Mouse (Mus musculus): ENCODE measurements around the gene Skap1. TPM values are rescaled to one million over a fixed set of nuclear protein-coding genes. Genes with fewer than 3 reads are reported as not detected.
"Not testable (repeated sequence)": the region's sequence is repeated elsewhere in the genome, so short reads cannot be mapped to it uniquely, and the experiment has no call there.

Skap1 gene
- polyA plus RNA-seq, 1 experiment = not detected

DNA sequence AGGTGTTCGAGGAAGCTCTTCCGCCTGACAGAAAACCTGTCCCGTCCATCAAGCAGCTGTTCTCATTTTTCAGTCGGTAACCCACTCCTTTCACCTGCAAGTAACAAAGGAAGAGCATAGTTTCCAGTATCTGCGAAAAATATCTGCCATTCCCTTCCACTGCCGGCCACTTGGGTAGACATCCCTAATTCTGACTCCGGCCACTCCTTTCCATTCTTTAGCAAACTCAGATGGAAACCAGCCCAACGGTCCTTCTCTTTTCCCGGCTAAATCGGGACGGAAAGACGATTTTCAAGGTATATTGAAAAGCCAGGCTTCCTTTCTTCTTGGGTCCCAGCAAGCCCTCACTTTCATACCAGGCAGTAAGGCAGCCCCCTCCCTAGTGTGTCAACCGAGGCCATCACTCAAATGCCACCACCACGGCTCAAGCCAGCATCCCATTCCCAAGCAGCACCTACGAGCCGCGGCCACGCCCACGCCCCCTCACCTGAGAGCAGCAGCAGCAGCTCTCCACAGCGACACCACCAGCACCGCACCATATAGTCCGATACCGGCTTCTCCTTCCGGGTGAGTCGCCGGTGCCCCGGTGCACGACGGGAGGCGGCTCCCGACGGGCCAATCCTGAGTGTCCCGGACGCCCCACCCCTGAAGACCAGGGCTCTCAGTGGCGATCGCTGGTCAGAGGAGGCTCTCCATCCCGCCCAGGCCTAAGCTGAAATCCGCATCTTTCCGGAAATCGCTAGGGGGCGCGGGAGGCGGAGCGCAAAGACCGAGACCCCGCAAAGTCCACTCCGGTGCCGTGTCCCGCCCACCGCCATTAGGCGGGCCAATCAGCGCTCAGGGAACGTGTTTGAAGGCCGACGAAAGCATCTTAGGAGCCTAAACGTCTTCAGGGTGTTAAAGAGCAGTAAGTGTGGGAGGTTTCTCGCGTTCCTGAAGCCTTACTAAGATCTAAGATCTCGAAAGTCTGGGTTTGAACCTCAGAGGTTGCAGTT is 312.9 kb downstream of the Skap1 start, which contains the start of gene Snx11:
Gene Snx11 (minus strand): TSS at position 592 of the 995 bp plus-strand sequence.
- peak; percentile 60; the same call in 1 of the 2 replicates for TF ChIP-seq FLI1 (IDR thresholded peaks at IDR 0.05; ENCODE audit: low read length)
- TF ChIP-seq GATA1 (IDR thresholded peaks at IDR 0.05; ENCODE audit: borderline replicate concordance, low read length) = no peak
- peak within 1 kb of the TSS; percentile 98 for H3K4me3 ChIP-seq (replicated peaks)
- H3K9me3 ChIP-seq = no peaks in the 10 kb centered on the region
- peaks cover 26% of the 10 kb centered on the region for H3K4me1 ChIP-seq
- H3K27me3 ChIP-seq (replicated peaks) = no peaks in the 10 kb centered on the region
- H3K36me3 ChIP-seq (replicated peaks; ENCODE audit: low read length) = peaks cover 32% of the 10 kb centered on the region

DNA sequence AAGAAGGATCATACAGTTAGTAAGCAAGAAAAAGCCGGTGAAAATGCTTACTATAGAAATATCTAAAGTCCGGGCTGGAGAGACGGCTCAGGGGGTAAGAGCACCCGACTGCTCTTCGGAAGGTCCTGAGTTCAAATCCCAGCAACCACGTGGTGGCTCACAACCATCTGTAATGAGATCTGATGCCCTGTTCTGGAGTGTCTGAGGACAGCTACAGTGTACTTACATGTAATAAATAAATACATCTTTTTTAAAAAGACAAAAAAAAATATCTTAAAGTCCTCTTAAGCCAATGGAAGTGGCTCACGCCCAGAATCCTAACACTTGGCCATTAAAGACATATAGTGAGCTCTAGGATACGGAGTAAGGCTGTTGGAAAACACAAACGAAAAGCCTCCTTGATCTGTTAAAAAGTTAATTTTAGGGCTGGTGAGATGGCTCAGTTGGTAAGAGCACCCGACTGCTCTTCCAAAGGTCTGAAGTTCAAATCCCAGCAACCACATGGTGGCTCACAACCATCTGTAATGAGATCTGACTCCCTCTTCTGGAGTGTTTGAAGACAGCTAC is 313.8 kb downstream of the Skap1 start:
- peaks cover 23% of the 10 kb centered on the region for H3K36me3 ChIP-seq (replicated peaks; ENCODE audit: low read length)
- peaks cover 26% of the 10 kb centered on the region for H3K4me1 ChIP-seq
- H3K9me3 ChIP-seq; H3K27me3 ChIP-seq (replicated peaks): not testable (repeated sequence)
- H3K4me3 ChIP-seq (replicated peaks) = peak overlapping the region; percentile 98

DNA sequence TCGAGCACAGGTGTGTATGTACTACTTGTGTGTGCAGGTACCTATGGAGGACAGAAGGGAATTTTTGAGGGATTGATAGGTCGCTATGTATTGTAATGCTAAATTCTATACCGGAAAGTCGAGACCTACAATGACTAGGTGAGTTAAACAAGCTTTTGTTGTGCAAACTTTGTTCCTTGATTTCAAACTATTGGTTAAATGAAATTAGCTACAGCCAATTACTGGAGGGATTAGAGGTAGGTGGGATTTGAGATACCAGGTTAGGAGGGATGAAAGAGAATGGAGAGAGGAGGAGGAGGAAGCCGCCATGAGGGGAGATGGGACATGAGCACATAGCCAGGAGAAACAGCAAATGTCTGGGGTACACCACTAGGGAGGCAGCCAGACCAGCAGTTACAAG is 315.9 kb downstream of the Skap1 start:
- H3K4me1 ChIP-seq = peaks cover 27% of the 10 kb centered on the region
- TF ChIP-seq GATA1 (IDR thresholded peaks at IDR 0.05; ENCODE audit: borderline replicate concordance, low read length) = no peak
- no peak for TF ChIP-seq FLI1 (IDR thresholded peaks at IDR 0.05; ENCODE audit: low read length)
- peaks cover 2% of the 10 kb centered on the region for H3K36me3 ChIP-seq (replicated peaks; ENCODE audit: low read length)
- no peaks in the 10 kb centered on the region for H3K9me3 ChIP-seq
- H3K4me3 ChIP-seq (replicated peaks) = no peak overlapping the region
- H3K27me3 ChIP-seq (replicated peaks) = no peaks in the 10 kb centered on the region

DNA sequence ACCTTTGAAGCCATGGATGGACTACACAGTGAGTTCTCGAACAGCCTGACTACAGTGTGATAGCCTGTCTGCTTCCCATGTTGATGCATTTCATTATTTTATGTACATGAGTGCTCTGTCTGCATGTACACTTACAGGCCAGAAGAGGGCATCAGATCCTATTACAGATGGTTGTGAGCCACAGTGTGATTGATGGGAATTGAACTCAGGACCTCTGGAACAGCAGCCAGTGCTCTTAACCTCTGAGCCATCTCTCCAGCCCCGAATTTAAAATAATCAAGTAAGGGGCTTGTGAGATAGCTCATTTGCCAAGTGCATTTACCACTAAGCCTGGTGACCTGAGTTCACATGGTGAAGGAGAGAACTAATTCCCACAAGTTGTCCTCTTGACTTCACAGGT is 317.0 kb downstream of the Skap1 start:
- H3K4me3 ChIP-seq (replicated peaks) = no peak overlapping the region
- H3K27me3 ChIP-seq (replicated peaks) = no peaks in the 10 kb centered on the region
- no peaks in the 10 kb centered on the region for H3K36me3 ChIP-seq (replicated peaks; ENCODE audit: low read length)
- H3K4me1 ChIP-seq = peaks cover 17% of the 10 kb centered on the region
- no peaks in the 10 kb centered on the region for H3K9me3 ChIP-seq
- TF ChIP-seq FLI1 (IDR thresholded peaks at IDR 0.05; ENCODE audit: low read length) (no peak), GATA1 (IDR thresholded peaks at IDR 0.05; ENCODE audit: borderline replicate concordance, low read length) (no peak)

DNA sequence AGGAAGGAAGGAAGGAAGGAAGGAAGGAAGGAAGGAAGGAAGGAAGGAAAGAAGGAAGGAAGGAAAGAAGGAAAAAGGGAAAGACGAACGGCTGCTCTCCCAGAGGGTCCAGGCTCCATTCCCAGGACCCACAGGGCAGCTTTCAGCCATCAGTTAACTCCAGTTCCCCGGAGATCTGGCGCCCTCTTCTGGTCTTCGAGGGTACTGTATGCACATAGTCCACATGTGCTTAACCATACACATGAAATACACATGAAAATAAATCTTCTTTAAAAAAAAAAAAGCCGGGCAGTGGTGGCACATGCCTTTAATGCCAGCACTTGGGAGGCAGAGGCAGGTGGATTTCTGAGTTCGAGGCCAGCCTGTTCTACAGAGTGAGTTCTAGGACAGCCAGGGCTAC is 320.5 kb downstream of the Skap1 start:
- H3K36me3 ChIP-seq (replicated peaks; ENCODE audit: low read length); H3K27me3 ChIP-seq (replicated peaks); H3K9me3 ChIP-seq; H3K4me3 ChIP-seq (replicated peaks): not testable (repeated sequence)
- H3K4me1 ChIP-seq = peaks cover 19% of the 10 kb centered on the region

DNA sequence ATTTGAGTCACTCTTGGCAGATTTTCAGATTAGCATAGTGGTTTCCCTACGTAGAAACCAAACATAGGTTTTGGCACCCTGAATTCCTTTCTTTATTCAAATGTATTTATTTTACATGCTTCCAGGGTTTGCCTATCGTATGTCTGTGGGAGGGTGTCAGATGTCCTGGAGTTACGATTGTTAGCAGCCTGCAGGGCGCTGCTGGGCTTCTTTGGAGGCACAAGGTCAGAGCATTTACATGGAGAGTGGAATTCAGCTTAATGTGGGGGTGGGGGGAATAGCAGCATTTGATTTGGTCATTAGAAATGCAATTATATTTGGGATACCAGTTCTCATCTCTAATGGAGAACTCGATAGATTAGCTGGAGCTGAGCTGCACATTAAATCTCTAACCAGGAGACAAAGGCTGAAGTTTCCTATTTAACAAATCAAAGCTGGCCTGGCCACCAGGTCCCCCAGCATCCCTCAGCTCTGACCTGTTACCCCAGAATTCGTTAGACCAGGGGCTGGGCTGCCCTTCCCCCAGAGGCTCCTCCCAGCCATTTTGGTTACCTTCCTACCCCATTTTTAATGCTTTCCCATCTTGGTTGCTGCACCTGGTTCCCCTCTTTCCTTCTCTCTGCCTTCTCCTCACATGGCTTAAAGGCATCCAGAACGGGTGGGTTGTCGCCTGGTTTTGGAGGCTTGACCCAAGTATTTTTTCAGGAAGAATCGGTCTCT is 322.5 kb downstream of the Skap1 start:
- Histone ChIP-seq H3K36me3 (replicated peaks; ENCODE audit: low read length) (no peaks in the 10 kb centered on the region), H3K4me1 (peaks cover 31% of the 10 kb centered on the region), H3K4me3 (replicated peaks) (no peak overlapping the region)

DNA sequence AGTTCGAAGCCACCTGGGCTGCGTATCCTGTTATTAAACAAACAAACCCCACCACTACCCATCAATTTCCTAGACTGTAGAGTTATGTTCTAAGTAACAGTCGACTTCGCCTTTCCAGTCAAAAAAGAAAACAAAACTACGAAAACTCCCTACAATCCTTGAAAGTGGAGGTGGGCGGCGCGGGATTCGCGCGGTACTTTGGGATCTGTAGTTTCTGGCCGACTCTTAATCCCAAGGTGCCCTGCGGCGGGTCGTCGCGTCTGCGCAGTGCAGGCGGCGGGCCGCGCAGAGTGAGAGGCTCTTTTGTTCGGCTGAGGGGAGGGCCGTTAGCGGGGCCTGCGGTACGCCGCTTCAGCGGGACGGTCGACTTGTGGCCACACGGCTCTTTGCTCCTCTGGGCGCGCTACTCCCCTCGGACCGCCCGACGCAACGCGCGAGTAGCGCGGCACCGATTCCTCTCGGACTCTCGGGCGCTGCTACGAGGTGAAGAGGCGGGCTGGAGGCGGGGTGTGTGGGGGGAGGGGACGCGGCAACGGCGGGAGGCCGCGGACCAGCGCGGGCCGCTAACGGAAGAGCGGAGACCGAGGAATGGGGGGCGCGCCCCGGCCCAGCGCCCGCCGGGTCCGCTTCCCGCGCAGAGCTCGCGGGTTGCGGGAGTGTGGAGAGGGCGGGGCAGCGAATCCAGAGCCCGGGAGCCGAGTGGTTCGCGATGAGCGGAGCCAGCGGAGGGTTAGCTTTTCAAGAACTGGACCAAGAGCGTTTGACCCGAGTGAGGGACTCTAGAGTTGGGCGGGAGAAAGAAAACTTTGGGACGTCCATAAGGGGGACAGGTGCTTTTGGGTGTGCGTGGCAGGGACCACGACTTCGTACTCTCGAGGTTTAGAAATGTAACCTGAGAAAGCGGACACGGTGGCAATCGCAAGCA is 324.7 kb downstream of the Skap1 start, which contains the start of gene Cbx1:
Gene Cbx1 (plus strand): TSS at position 257 of the 925 bp plus-strand sequence.
- Histone ChIP-seq H3K4me3 (replicated peaks) (peak within 1 kb of the TSS; percentile 96), H3K9me3 (no peaks in the 10 kb centered on the region), H3K27me3 (replicated peaks) (no peaks in the 10 kb centered on the region), H3K36me3 (replicated peaks; ENCODE audit: low read length) (no peaks in the 10 kb centered on the region), H3K4me1 (peaks cover 47% of the 10 kb centered on the region)
- TF ChIP-seq GATA1 (IDR thresholded peaks at IDR 0.05; ENCODE audit: borderline replicate concordance, low read length) (no peak), FLI1 (IDR thresholded peaks at IDR 0.05; ENCODE audit: low read length) (no peak; the same call in 1 of the 2 replicates)

More for the DNA sequence above, 322.5 kb downstream of the Skap1 start:
- Histone ChIP-seq H3K9me3 (no peaks in the 10 kb centered on the region), H3K27me3 (replicated peaks) (no peaks in the 10 kb centered on the region)
- TF ChIP-seq FLI1 (IDR thresholded peaks at IDR 0.05; ENCODE audit: low read length) = no peak
- TF ChIP-seq GATA1 (IDR thresholded peaks at IDR 0.05; ENCODE audit: borderline replicate concordance, low read length) = no peak

DNA sequence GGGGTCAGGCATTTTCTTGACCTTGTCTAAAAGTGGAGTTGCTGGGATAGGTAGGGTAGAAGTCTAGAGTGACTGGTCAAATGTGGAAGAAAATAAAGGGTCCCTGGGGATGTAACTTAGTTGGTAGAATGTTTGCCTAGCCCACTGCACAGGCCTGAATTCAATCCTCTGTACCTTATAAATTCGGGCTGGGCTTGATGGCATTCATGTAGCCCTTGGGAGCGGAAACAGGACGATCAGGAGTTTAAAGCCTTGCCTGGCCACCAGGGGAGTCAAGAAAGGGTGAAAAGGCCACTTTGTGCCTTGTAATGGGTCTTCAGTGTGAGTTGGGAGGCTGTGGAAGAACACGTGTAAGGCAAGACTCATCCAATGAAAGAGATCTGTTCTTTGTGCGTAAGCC is 325.6 kb downstream of the Skap1 start:
- peak overlapping the region; percentile 96 for H3K4me3 ChIP-seq (replicated peaks)
- no peaks in the 10 kb centered on the region for H3K36me3 ChIP-seq (replicated peaks; ENCODE audit: low read length)
- TF ChIP-seq FLI1 (IDR thresholded peaks at IDR 0.05; ENCODE audit: low read length) = no peak
- no peak for TF ChIP-seq GATA1 (IDR thresholded peaks at IDR 0.05; ENCODE audit: borderline replicate concordance, low read length)
- peaks cover 47% of the 10 kb centered on the region for H3K4me1 ChIP-seq
- no peaks in the 10 kb centered on the region for H3K27me3 ChIP-seq (replicated peaks)
- H3K9me3 ChIP-seq = no peaks in the 10 kb centered on the region

DNA sequence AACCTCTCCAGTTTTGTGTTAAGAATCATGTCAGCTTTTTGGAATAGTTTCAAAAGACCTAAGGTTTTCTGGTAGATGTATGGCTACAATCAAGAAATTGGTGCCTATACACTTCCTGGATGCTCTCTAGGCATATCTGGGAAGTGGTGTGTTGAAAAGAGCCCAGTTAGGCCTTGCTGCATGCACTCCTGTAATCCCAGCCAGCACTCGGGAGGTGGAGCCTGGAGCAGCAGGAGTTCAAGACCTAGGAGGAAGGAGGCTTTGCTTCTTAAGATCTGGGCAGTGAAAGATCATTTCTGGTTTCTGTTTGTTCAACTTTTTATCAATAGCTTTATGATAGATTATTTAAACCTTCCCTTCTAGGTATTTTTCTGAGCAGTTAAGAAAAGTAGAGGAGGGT is 326.3 kb downstream of the Skap1 start:
- no peaks in the 10 kb centered on the region for H3K27me3 ChIP-seq (replicated peaks)
- TF ChIP-seq GATA1 (IDR thresholded peaks at IDR 0.05; ENCODE audit: borderline replicate concordance, low read length) = no peak
- no peak for TF ChIP-seq FLI1 (IDR thresholded peaks at IDR 0.05; ENCODE audit: low read length)
- H3K4me3 ChIP-seq (replicated peaks) = peak overlapping the region; percentile 96
- peaks cover 52% of the 10 kb centered on the region for H3K4me1 ChIP-seq
- H3K9me3 ChIP-seq = no peaks in the 10 kb centered on the region
- peaks cover 5% of the 10 kb centered on the region for H3K36me3 ChIP-seq (replicated peaks; ENCODE audit: low read length)

All from megakaryocyte, embryonic 14.5 days (primary cell).